Mouse (Mus musculus) ES-E14 (cell line): ENCODE data around the gene Gm29427.

Source experiments
- HCFC1 ChIP-seq: IDR thresholded peaks from 2 replicates; pipeline ENCODE4 v1.6.1; 2012; ENCODE audit warnings: low read length, inconsistent platforms, borderline replicate concordance; ENCODE audit not compliant: insufficient read depth
- MAFK ChIP-seq: IDR thresholded peaks from 2 replicates; pipeline ENCODE4 v1.6.1; 2014; ENCODE audit warnings: mild to moderate bottlenecking, low read depth, low read length, inconsistent platforms; ENCODE audit not compliant: insufficient read depth
- ZC3H11A ChIP-seq: IDR thresholded peaks from 2 replicates; pipeline ENCODE4 v1.6.1; 2012; ENCODE audit warnings: low read depth, mild to moderate bottlenecking, inconsistent platforms, low read length, borderline replicate concordance

GRCm38 (mm10) chr1:130717291-130717871 lies 1.8 kb upstream of the Gm29427 start, which contains the start of gene Yod1:
- TF ChIP-seq HCFC1: no peak
- no peak for TF ChIP-seq ZC3H11A
- no peak for TF ChIP-seq MAFK
